Mouse (Mus musculus): Measurements from ENCODE around the gene Syn3. TPM values are rescaled to one million over a fixed set of nuclear protein-coding genes. Genes with fewer than 3 reads are reported as not detected.

Gene Syn3
- total RNA-seq, 2 experiments from 2014 or later, result 0.26 to 0.47 TPM

- DNase-seq (ENCODE audit: low spot score in 2 of 2), result no peak
Observed at GRCm38 (mm10) chr10:86371561-86371960, 127.1 kb downstream of the Syn3 start.

GRCm38 (mm10) chr10:86369346-86369745 lies 129.3 kb downstream of the Syn3 start:
- no peak for DNase-seq (ENCODE audit: low spot score in 2 of 2)

GRCm38 (mm10) chr10:86368811-86369210 lies 129.9 kb downstream of the Syn3 start:
- DNase-seq (ENCODE audit: low spot score in 2 of 2), result no peak

GRCm38 (mm10) chr10:86367346-86367745 lies 131.3 kb downstream of the Syn3 start:
- DNase-seq (ENCODE audit: low spot score in 2 of 2), result no peak

- peak in 1 of 2 experiments; percentile 28 for DNase-seq (ENCODE audit: low spot score in 2 of 2)
Observed at GRCm38 (mm10) chr10:86365632-86366092, 133.0 kb downstream of the Syn3 start.

GRCm38 (mm10) chr10:86363669-86364309 lies 134.9 kb downstream of the Syn3 start:
- no peak for DNase-seq (ENCODE audit: low spot score in 2 of 2)

- no peak for DNase-seq (ENCODE audit: low spot score in 2 of 2)
Observed at GRCm38 (mm10) chr10:86359699-86360098, 139.0 kb downstream of the Syn3 start.

GRCm38 (mm10) chr10:86359208-86359607 lies 139.5 kb downstream of the Syn3 start:
- no peak for DNase-seq (ENCODE audit: low spot score in 2 of 2)

GRCm38 (mm10) chr10:86358307-86358975 lies 140.3 kb downstream of the Syn3 start:
- no peak for DNase-seq (ENCODE audit: low spot score in 2 of 2)

- no peak for DNase-seq (ENCODE audit: low spot score in 2 of 2)
Observed at GRCm38 (mm10) chr10:86356819-86357563, 141.7 kb downstream of the Syn3 start.

- DNase-seq (ENCODE audit: low spot score in 2 of 2), result no peak
Observed at GRCm38 (mm10) chr10:86352521-86352920, 146.2 kb downstream of the Syn3 start.

GRCm38 (mm10) chr10:86351287-86351686 lies 147.4 kb downstream of the Syn3 start:
- no peak for DNase-seq (ENCODE audit: low spot score in 2 of 2)

GRCm38 (mm10) chr10:86346235-86346840 lies 152.4 kb downstream of the Syn3 start:
- DNase-seq (ENCODE audit: low spot score in 2 of 2), result no peak

GRCm38 (mm10) chr10:86345645-86346044 lies 153.1 kb downstream of the Syn3 start:
- no peak for DNase-seq (ENCODE audit: low spot score in 2 of 2)

- DNase-seq (ENCODE audit: low spot score in 2 of 2), result no peak
Observed at GRCm38 (mm10) chr10:86344654-86345053, 154.0 kb downstream of the Syn3 start.

- no peak for DNase-seq (ENCODE audit: low spot score in 2 of 2)
Observed at GRCm38 (mm10) chr10:86343931-86344330, 154.8 kb downstream of the Syn3 start.

- no peak for DNase-seq (ENCODE audit: low spot score in 2 of 2)
Observed at GRCm38 (mm10) chr10:86343362-86343761, 155.3 kb downstream of the Syn3 start.

GRCm38 (mm10) chr10:86342713-86343112 lies 156.0 kb downstream of the Syn3 start:
- DNase-seq (ENCODE audit: low spot score in 2 of 2), result no peak

- DNase-seq (ENCODE audit: low spot score in 2 of 2), result no peak
Observed at GRCm38 (mm10) chr10:86342151-86342550, 156.5 kb downstream of the Syn3 start.

- peak in 1 of 2 experiments; percentile 25 for DNase-seq (ENCODE audit: low spot score in 2 of 2)
Observed at GRCm38 (mm10) chr10:86341589-86341988, 157.1 kb downstream of the Syn3 start.

- no peak for DNase-seq (ENCODE audit: low spot score in 2 of 2)
Observed at GRCm38 (mm10) chr10:86340991-86341527, 157.6 kb downstream of the Syn3 start.
